ENCODE assay signal across 25 mouse cellular contexts in the genomic region with DNA sequence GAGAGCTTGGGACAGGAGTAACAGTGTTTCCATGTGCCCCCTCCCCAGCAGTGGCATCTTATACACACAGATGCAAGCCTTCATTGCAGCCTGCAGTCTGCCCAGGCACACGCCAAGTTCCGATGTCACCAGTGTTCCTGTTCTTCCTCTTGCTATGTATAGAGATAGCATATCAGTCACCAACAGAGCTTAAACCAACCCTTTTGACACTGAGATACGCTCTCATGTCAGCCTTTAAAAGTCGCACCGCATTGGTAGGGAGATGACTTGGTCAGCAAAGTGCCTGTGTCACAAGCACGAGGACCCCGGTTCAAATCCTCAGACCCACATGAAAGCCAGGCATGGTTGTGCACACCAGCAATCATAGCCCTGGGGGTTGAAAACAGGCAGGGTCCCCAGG. TPM values are rescaled to one million over a fixed set of nuclear protein-coding genes. Genes with fewer than 3 reads are reported as not detected.
"Had no signal": no experiment of that assay in that cellular context is flagged by ENCODE, and none has a peak within 500 bp of the region (broad histone marks: within the 10 kb centered on the region; RNA-seq: fewer than 3 reads in every experiment).

No protein-coding gene starts in this region.

- H3K4me3 ChIP-seq: heart, embryonic 10.5 days; heart, embryonic 12.5 days; hindbrain, embryonic 10.5 days; hindbrain, embryonic 12.5 days; intestine, embryonic 15.5 days; layer of hippocampus, adult 2 months; left cerebral cortex, adult 2 months; limb, embryonic 10.5 days; limb, embryonic 12.5 days; liver, embryonic 13.5 days had no signal

- H3K27me3 ChIP-seq: hindbrain, embryonic 12.5 days; intestine, embryonic 15.5 days; limb, embryonic 12.5 days; liver, embryonic 13.5 days had no signal

- ATAC-seq: hindbrain, embryonic 16.5 days; inflammation-experienced regulatory T-cells, adult 6 months; intestine, embryonic 15.5 days; intestine, postnatal 0 days had no signal

- H3K9me3 ChIP-seq: heart, embryonic 10.5 days; intestine, embryonic 15.5 days had no signal

- H3K36me3 ChIP-seq: heart, embryonic 10.5 days; heart, embryonic 12.5 days; hindbrain, embryonic 10.5 days; hindbrain, embryonic 12.5 days; intestine, embryonic 15.5 days; limb, embryonic 10.5 days; limb, embryonic 12.5 days; liver, embryonic 13.5 days had no signal

- H3K4me1 ChIP-seq: heart, embryonic 10.5 days; heart, embryonic 12.5 days; hindbrain, embryonic 10.5 days; hindbrain, embryonic 12.5 days; intestine, embryonic 15.5 days; limb, embryonic 10.5 days; limb, embryonic 12.5 days; liver, embryonic 13.5 days had no signal

- H3K9ac ChIP-seq: heart, embryonic 12.5 days; hindbrain, embryonic 12.5 days; hindbrain, embryonic 14.5 days; intestine, embryonic 15.5 days; limb, embryonic 12.5 days; liver, embryonic 13.5 days had no signal

- DNase-seq: gastrocnemius, postnatal 25 days; heart, adult 18-20 months; heart, postnatal 10 days; heart, postnatal 4 days; kidney, adult 18-20 months; kidney, adult 8-10 months; kidney, postnatal 10 days; kidney, postnatal 25 days; kidney, postnatal 4 days; liver; liver, embryonic 13.5 days had no signal

- H3K27ac ChIP-seq: heart, embryonic 10.5 days; hindbrain, embryonic 10.5 days; hindbrain, embryonic 12.5 days; hindbrain, embryonic 14.5 days; intestine, embryonic 15.5 days; layer of hippocampus, adult 2 months; left cerebral cortex, adult 2 months; limb, embryonic 10.5 days; limb, embryonic 12.5 days; liver, embryonic 13.5 days had no signal

RNA-seq across cellular contexts. Expression of a gene that starts 55.0 kb away (rescaled TPM):
- total RNA-seq: granulocyte monocyte progenitor cell, adult 5-6 weeks had no signal
- polyA plus RNA-seq: liver, embryonic 13.5 days had no signal
